Mouse (Mus musculus): ENCODE results near the gene Cttnbp2nl. TPM values are rescaled to one million over a fixed set of nuclear protein-coding genes. Genes with fewer than 3 reads are reported as not detected.
A peak's percentile ranks its signal among the peaks of the same experiment; 100 is the strongest.

The Cttnbp2nl gene
- total RNA-seq, 2 experiments from 2014 or later: 27.1 to 27.5 TPM

- no peak for DNase-seq
These were observed 40.1 kb downstream of the Cttnbp2nl start for GRCm38 (mm10) chr3:105012696-105013313.

GRCm38 (mm10) chr3:105011883-105012282, 41.1 kb downstream of the Cttnbp2nl start:
- no peak for DNase-seq

DNA sequence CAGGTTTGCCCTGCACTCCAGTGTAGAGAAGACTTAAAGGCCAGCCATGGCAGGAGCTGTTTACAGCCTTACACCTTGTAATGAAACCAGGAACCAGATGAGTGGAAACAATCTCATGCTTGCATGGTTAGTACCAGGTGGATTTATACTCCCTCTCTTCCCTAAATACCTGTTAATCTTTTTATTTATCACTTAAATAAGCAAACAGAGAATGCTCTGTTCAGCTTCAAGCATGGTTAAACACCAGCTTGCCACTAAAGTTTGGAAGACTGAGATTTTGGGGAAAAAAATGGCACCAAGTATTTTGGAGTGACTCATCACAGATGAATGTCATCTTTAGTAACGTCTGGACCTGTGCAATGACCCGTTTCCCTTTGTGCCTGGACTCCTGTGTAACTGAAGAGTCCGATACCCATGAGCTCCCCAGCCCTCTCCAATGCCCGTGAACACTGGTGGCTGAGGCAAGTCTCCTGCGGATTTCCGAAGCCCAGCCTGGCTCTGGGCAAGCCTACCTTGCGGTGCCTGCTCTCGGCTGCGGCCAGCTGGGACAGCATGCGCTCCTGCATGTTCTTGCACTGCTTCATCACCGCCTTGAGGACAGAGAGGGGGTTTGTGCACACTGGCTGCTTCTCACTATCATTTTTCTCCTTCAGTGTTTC, 42.1 kb downstream of the Cttnbp2nl start:
- no peak for DNase-seq

GRCm38 (mm10) chr3:105008070-105008469, 44.9 kb downstream of the Cttnbp2nl start:
- DNase-seq: no peak

GRCm38 (mm10) chr3:105006101-105006500, 46.8 kb downstream of the Cttnbp2nl start:
- DNase-seq: no peak

GRCm38 (mm10) chr3:105005561-105006065, 47.3 kb downstream of the Cttnbp2nl start:
- DNase-seq: peak in 1 of 2 experiments; percentile 31

- no peak for DNase-seq
These were observed 47.9 kb downstream of the Cttnbp2nl start for GRCm38 (mm10) chr3:105005011-105005410.

DNA sequence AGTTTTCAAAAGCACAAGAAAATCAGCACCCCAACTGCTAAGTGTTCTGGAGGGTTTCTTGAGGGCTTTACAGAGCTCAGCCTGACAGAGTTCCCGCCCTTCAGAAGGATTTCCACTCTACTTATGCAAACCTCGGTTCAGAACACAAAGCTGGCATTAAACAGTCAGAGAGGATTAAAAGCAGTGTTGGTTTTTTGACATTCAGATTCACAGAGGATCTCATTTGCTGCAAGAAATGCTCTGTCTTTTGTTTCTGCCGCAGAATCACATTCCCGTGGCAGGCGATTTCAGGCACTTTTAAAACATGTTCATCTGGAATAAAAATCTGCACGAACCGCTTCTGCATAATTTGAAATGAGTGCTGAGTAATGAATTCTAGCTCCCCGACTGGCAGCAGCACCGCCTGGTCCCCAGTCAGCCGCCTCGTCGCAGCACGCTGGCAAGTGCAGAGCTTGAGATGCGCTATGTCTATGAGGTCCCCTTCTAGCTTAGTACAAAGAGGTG, 48.9 kb downstream of the Cttnbp2nl start:
- DNase-seq: peak; percentile 58 to 72

- no peak for DNase-seq
These were observed 51.6 kb downstream of the Cttnbp2nl start for GRCm38 (mm10) chr3:105001374-105001773.

GRCm38 (mm10) chr3:105000561-105000960, 52.4 kb downstream of the Cttnbp2nl start:
- DNase-seq: no peak

DNA sequence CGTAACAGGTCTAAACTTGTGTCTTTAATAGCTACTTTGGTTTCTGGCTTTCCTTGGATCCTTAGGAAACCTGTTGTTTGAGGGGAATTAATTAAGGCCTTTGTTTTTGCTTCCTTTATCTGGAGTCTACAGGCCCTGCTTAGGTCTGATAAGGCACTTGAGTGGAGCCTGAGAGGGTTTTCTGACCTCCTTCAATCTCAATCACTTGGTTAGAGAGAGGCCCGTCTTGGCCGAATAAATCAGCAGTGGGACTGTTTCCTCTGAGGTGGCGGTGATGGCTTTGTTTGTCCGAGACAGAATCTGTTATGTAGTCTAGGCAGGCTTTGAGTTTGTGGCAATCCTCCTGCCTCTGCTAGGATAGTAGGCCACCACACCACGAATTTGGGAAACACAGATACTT, 55.4 kb downstream of the Cttnbp2nl start:
- no peak for DNase-seq

DNA sequence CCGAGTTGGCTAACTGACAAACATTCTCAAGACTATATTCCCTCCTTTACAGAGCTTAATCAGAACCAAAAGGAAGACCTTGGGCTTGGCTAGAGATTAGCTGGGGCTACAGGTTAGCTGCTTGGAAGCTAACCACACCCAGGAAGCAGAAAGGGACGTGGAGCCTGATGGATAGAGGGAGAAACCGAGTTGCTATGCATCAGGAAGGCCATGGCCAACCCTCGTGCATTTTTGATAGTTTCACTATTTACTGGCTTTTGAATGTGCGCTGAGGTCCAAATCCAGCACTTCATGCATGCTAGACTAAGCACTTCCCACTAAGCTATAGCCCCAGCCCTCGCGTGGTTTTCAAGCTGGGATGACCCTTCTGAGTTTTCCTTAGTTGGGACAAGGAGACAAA, 57.2 kb downstream of the Cttnbp2nl start:
- no peak for DNase-seq

- DNase-seq: no peak
These were observed 58.5 kb downstream of the Cttnbp2nl start for GRCm38 (mm10) chr3:104994415-104994841.

GRCm38 (mm10) chr3:104993800-104994199, 59.1 kb downstream of the Cttnbp2nl start:
- DNase-seq: peak; percentile 55 to 57

GRCm38 (mm10) chr3:104992709-104993388, 60.1 kb downstream of the Cttnbp2nl start:
- DNase-seq: peak; percentile 89 to 90

- DNase-seq: no peak
These were observed 61.2 kb downstream of the Cttnbp2nl start for GRCm38 (mm10) chr3:104991703-104992102.

GRCm38 (mm10) chr3:104987884-104988283, 65.1 kb downstream of the Cttnbp2nl start:
- no peak for DNase-seq

DNA sequence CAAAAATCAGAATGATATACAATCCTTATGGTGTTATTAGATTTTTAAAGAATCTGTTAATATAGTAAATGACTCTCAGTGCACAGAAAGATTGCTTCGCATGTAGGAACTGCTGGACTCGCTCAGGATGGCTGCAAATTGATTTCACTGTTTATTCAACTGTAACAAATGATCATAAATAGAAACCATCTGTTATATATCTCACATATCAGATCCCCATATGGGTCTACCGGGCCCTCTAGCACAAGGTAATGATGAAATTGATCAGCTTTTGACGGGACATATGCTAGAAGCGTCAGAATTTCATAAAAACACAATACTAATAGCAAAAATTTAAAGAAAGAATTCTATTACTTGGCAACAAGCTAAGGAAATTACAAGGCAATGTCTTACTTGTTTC, 73.2 kb downstream of the Cttnbp2nl start:
- no peak for DNase-seq

GRCm38 (mm10) chr3:104967548-104968300, 85.2 kb downstream of the Cttnbp2nl start:
- DNase-seq: peak; percentile 84

GRCm38 (mm10) chr3:104965991-104966554, 86.9 kb downstream of the Cttnbp2nl start:
- no peak for DNase-seq

- DNase-seq: no peak
These were observed 87.7 kb downstream of the Cttnbp2nl start for GRCm38 (mm10) chr3:104965070-104965855.
